Mouse (Mus musculus): ENCODE measurements around the gene Exoc8.

DNA sequence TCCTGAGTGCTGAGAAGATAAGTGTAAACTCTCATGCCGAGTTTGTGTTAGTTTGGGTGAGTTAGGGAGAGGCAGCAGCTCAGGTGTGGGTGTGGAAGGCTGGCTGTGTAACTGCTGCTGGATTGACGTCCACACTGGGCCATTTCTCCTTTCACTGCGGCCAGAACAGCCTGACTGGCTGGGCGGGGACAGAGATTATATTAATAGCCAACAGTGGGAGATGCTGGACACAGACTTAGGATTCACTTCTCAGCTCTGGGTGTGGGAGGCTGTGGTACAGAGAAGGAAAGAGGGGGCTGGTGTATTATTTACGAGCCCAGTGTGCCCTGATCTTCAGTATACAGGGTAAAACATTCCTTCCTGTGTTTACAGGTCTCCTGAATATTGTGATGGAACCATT lies 19.4 kb downstream of the Exoc8 start:
- no peak for TF ChIP-seq MAFK (IDR thresholded peaks at IDR 0.05; ENCODE audit: insufficient read depth, low read depth, low read length)
- no peak for TF ChIP-seq ZNF384 (IDR thresholded peaks at IDR 0.05; ENCODE audit: low read depth, low read length)
- no peak for TF ChIP-seq ZC3H11A (IDR thresholded peaks at IDR 0.05; ENCODE audit: borderline replicate concordance, low read depth, low read length)
- no peak for TF ChIP-seq CHD2 (IDR thresholded peaks at IDR 0.05; ENCODE audit: low read depth, low read length)
